Mouse (Mus musculus) T-helper 1 cell (primary cell): ENCODE data around the gene Hace1.

Source experiments
- in situ Hi-C: fragments of 300-600 bp; cut with MboI, MseI; formaldehyde crosslinking; loops from one replicate; pipeline ENCODE4 v1.15.1; 2025; ENCODE audit warnings: high pct_unique_total_duplicates

Hace1 gene

GRCm38 (mm10) chr10:45698930-45699329 lies 121.3 kb downstream of the Hace1 start:
- in situ Hi-C loops = no loop called here

- in situ Hi-C loops = no loop called here
Measured at GRCm38 (mm10) chr10:45706849-45707248, 129.2 kb downstream of the Hace1 start.

GRCm38 (mm10) chr10:45710848-45711247 lies 133.2 kb downstream of the Hace1 start:
- in situ Hi-C loops = no loop called here

GRCm38 (mm10) chr10:45711348-45711747 lies 133.7 kb downstream of the Hace1 start:
- in situ Hi-C loops = no loop called here
